Mouse (Mus musculus): ENCODE results near the gene Ciart. TPM values are rescaled to one million over a fixed set of nuclear protein-coding genes. Genes with fewer than 3 reads are reported as not detected.
"Not testable (repeated sequence)": the region's sequence is repeated elsewhere in the genome, so short reads cannot be mapped to it uniquely, and the experiment has no call there.

Gene Ciart
- total RNA-seq, 2 experiments from 2014 or later = 10.0 to 17.0 TPM

- DNase-seq (ENCODE audit: low spot score in 2 of 2) = no peak
Observed at GRCm38 (mm10) chr3:95902373-95902625, 20.2 kb upstream of the Ciart start.

- no peak for DNase-seq (ENCODE audit: low spot score in 2 of 2)
Observed at GRCm38 (mm10) chr3:95901616-95902372, 19.7 kb upstream of the Ciart start.

- no peak for DNase-seq (ENCODE audit: low spot score in 2 of 2)
Observed at GRCm38 (mm10) chr3:95899800-95900524, 17.9 kb upstream of the Ciart start.

- DNase-seq (ENCODE audit: low spot score in 2 of 2) = not testable (repeated sequence)
Observed at GRCm38 (mm10) chr3:95895501-95895900, 13.4 kb upstream of the Ciart start.

GRCm38 (mm10) chr3:95894317-95895160, 12.5 kb upstream of the Ciart start:
- peak in 1 of 2 experiments; percentile 32 for DNase-seq (ENCODE audit: low spot score in 2 of 2)

GRCm38 (mm10) chr3:95893606-95894316, 11.7 kb upstream of the Ciart start, which contains the start of gene Aph1a:
Gene Aph1a, plus strand, starts transcription at chr3:95893969.
- DNase-seq (ENCODE audit: low spot score in 2 of 2) = peak; percentile 94 to 95

- DNase-seq (ENCODE audit: low spot score in 2 of 2) = no peak
Observed at GRCm38 (mm10) chr3:95893126-95893525, 11.1 kb upstream of the Ciart start.

GRCm38 (mm10) chr3:95892066-95893052, 10.3 kb upstream of the Ciart start:
- no peak for DNase-seq (ENCODE audit: low spot score in 2 of 2)

GRCm38 (mm10) chr3:95891211-95892065, 9.4 kb upstream of the Ciart start, which contains the start of gene BC028528:
Gene BC028528, minus strand, starts transcription at chr3:95892005.
- DNase-seq (ENCODE audit: low spot score in 2 of 2) = no peak

- DNase-seq (ENCODE audit: low spot score in 2 of 2) = no peak
Observed at GRCm38 (mm10) chr3:95889664-95890063, 7.6 kb upstream of the Ciart start.

GRCm38 (mm10) chr3:95887596-95887995, 5.5 kb upstream of the Ciart start:
- no peak for DNase-seq (ENCODE audit: low spot score in 2 of 2)

GRCm38 (mm10) chr3:95884400-95884799, 2.3 kb upstream of the Ciart start:
- DNase-seq (ENCODE audit: low spot score in 2 of 2) = no peak

- DNase-seq (ENCODE audit: low spot score in 2 of 2) = peak; percentile 71 to 81
Observed at GRCm38 (mm10) chr3:95882816-95883425, 870 bp upstream of the Ciart start.

- DNase-seq (ENCODE audit: low spot score in 2 of 2) = no peak
Observed at GRCm38 (mm10) chr3:95879063-95879462, 3.0 kb downstream of the Ciart start.

- DNase-seq (ENCODE audit: low spot score in 2 of 2) = no peak
Observed at GRCm38 (mm10) chr3:95872048-95872447, 10.0 kb downstream of the Ciart start.

GRCm38 (mm10) chr3:95871392-95871867, 10.6 kb downstream of the Ciart start, which contains the start of gene Mrps21:
Gene Mrps21, minus strand, starts transcription at chr3:95871519.
- peak; percentile 80 to 88 for DNase-seq (ENCODE audit: low spot score in 2 of 2)

- DNase-seq (ENCODE audit: low spot score in 2 of 2) = no peak
Observed at GRCm38 (mm10) chr3:95870976-95871375, 11.1 kb downstream of the Ciart start.

- DNase-seq (ENCODE audit: low spot score in 2 of 2) = no peak
Observed at GRCm38 (mm10) chr3:95867408-95867807, 14.6 kb downstream of the Ciart start.
